Mouse (Mus musculus): ENCODE measurements around the gene Wbp2.

Wbp2 gene

GRCm38 (mm10) chr11:116091591-116091990 is 4.8 kb upstream of the Wbp2 start:
- DNase-seq (ENCODE audit: low read depth, low spot score), result no peak

GRCm38 (mm10) chr11:116089545-116089944 is 2.8 kb upstream of the Wbp2 start:
- no peak for DNase-seq (ENCODE audit: low read depth, low spot score)

GRCm38 (mm10) chr11:116088741-116089394 is 2.1 kb upstream of the Wbp2 start:
- DNase-seq (ENCODE audit: low read depth, low spot score), result no peak

- DNase-seq (ENCODE audit: low read depth, low spot score), result no peak
Measured at GRCm38 (mm10) chr11:116088188-116088587, 1.4 kb upstream of the Wbp2 start.

- DNase-seq (ENCODE audit: low read depth, low spot score), result no peak
Measured at GRCm38 (mm10) chr11:116087194-116088130, 667 bp upstream of the Wbp2 start.

- DNase-seq (ENCODE audit: low read depth, low spot score), result no peak
Measured at GRCm38 (mm10) chr11:116084166-116084565, 2.6 kb downstream of the Wbp2 start.

GRCm38 (mm10) chr11:116083096-116083672 is 3.6 kb downstream of the Wbp2 start:
- DNase-seq (ENCODE audit: low read depth, low spot score), result no peak

- DNase-seq (ENCODE audit: low read depth, low spot score), result no peak
Measured at GRCm38 (mm10) chr11:116081081-116081480, 5.7 kb downstream of the Wbp2 start.

GRCm38 (mm10) chr11:116079511-116079910 is 7.3 kb downstream of the Wbp2 start:
- DNase-seq (ENCODE audit: low read depth, low spot score), result no peak

- DNase-seq (ENCODE audit: low read depth, low spot score), result no peak
Measured at GRCm38 (mm10) chr11:116078676-116079320, 8.0 kb downstream of the Wbp2 start.

- DNase-seq (ENCODE audit: low read depth, low spot score), result no peak
Measured at GRCm38 (mm10) chr11:116078221-116078620, 8.6 kb downstream of the Wbp2 start.

- no peak for DNase-seq (ENCODE audit: low read depth, low spot score)
Measured at GRCm38 (mm10) chr11:116077446-116078204, 9.2 kb downstream of the Wbp2 start, which contains the start of gene Unc13d. Unc13d (minus strand) TSS chr11:116077961.

GRCm38 (mm10) chr11:116076836-116077235 is 10.0 kb downstream of the Wbp2 start:
- no peak for DNase-seq (ENCODE audit: low read depth, low spot score)

GRCm38 (mm10) chr11:116076266-116076540 is 10.6 kb downstream of the Wbp2 start:
- no peak for DNase-seq (ENCODE audit: low read depth, low spot score)

GRCm38 (mm10) chr11:116075539-116076265 is 11.1 kb downstream of the Wbp2 start:
- no peak for DNase-seq (ENCODE audit: low read depth, low spot score)

GRCm38 (mm10) chr11:116074436-116074991 is 12.3 kb downstream of the Wbp2 start:
- no peak for DNase-seq (ENCODE audit: low read depth, low spot score)

- DNase-seq (ENCODE audit: low read depth, low spot score), result no peak
Measured at GRCm38 (mm10) chr11:116072608-116073007, 14.2 kb downstream of the Wbp2 start.

- no peak for DNase-seq (ENCODE audit: low read depth, low spot score)
Measured at GRCm38 (mm10) chr11:116071510-116071909, 15.3 kb downstream of the Wbp2 start.

GRCm38 (mm10) chr11:116065345-116065744 is 21.4 kb downstream of the Wbp2 start:
- no peak for DNase-seq (ENCODE audit: low read depth, low spot score)

GRCm38 (mm10) chr11:116064187-116064867 is 22.5 kb downstream of the Wbp2 start:
- DNase-seq (ENCODE audit: low read depth, low spot score), result no peak

All from brain, embryonic 18.5 days (tissue).